Mouse (Mus musculus): ENCODE measurements around the gene Med21. TPM values are rescaled to one million over a fixed set of nuclear protein-coding genes. Genes with fewer than 3 reads are reported as not detected.

Gene Med21
- polyA plus RNA-seq, 1 experiment from 2014 or later = 52.2 TPM

- Histone ChIP-seq H3K27me3 (ENCODE audit: insufficient read depth, low read length) (no peaks in the 10 kb centered on the region), H3K4me3 (ENCODE audit: low read depth, low read length) (peak overlapping the region; percentile 70; the same call in 1 of the 2 replicates), H3K4me2 (ENCODE audit: low read depth, low read length) (peak overlapping the region; percentile 85), H3K4me1 (ENCODE audit: insufficient read depth) (peaks cover 37% of the 10 kb centered on the region), H3K9ac (replicated peaks) (peak overlapping the region; percentile 74), H3K27ac (ENCODE audit: low read depth) (peak overlapping the region; percentile 86), H3K9me3 (ENCODE audit: low read length) (no peaks in the 10 kb centered on the region), H3K36me3 (replicated peaks; ENCODE audit: insufficient read depth, low read length) (no peaks in the 10 kb centered on the region)
- WGBS (ENCODE audit: insufficient replicate concordance) = 57% methylated on average over 4 of the region's 4 CpGs
- TF ChIP-seq CTCF (IDR thresholded peaks at IDR 0.05; ENCODE audit: low read depth) (no peak), EP300 (IDR thresholded peaks at IDR 0.05; ENCODE audit: low read depth) (no peak)
- ATAC-seq (no peak), DNase-seq (no peak)
Observed at GRCm38 (mm10) chr6:146634759-146635606, 7.4 kb upstream of the Med21 start.

DNA sequence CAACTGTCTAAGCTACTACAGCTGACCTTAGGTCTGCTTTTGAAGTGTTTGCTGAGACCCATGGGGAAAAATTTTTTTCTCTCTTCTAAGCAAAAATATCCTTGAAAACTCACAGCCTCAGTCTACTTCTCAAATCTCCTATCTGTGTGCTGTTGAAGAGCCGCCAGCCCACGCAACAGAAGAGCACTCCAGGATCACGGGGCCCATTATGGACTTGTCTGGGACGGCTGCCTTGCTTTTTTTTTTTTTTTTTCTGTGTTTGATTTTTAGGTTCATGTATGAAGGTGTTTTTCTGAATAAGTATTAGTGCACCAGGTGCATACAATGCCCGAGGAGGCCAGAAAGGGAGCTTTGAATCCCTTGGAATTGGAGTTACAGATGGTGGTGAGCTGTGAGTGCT, 5.9 kb upstream of the Med21 start:
- no peak for TF ChIP-seq EP300 (IDR thresholded peaks at IDR 0.05; ENCODE audit: low read depth)
- no peak for TF ChIP-seq CTCF (IDR thresholded peaks at IDR 0.05; ENCODE audit: low read depth)
- H3K4me2 ChIP-seq (ENCODE audit: low read depth, low read length) = no peak overlapping the region
- peaks cover 35% of the 10 kb centered on the region for H3K4me1 ChIP-seq (ENCODE audit: insufficient read depth)
- no peak overlapping the region for H3K4me3 ChIP-seq (ENCODE audit: low read depth, low read length)
- no peaks in the 10 kb centered on the region for H3K27me3 ChIP-seq (ENCODE audit: insufficient read depth, low read length)
- no peak for ATAC-seq
- H3K27ac ChIP-seq (ENCODE audit: low read depth) = no peak overlapping the region
- 82% methylated on average over 5 of the region's 5 CpGs for WGBS (ENCODE audit: insufficient replicate concordance)
- H3K9ac ChIP-seq (replicated peaks) = no peak overlapping the region
- H3K36me3 ChIP-seq (replicated peaks; ENCODE audit: insufficient read depth, low read length) = no peaks in the 10 kb centered on the region
- no peaks in the 10 kb centered on the region for H3K9me3 ChIP-seq (ENCODE audit: low read length)
- no peak for DNase-seq

DNA sequence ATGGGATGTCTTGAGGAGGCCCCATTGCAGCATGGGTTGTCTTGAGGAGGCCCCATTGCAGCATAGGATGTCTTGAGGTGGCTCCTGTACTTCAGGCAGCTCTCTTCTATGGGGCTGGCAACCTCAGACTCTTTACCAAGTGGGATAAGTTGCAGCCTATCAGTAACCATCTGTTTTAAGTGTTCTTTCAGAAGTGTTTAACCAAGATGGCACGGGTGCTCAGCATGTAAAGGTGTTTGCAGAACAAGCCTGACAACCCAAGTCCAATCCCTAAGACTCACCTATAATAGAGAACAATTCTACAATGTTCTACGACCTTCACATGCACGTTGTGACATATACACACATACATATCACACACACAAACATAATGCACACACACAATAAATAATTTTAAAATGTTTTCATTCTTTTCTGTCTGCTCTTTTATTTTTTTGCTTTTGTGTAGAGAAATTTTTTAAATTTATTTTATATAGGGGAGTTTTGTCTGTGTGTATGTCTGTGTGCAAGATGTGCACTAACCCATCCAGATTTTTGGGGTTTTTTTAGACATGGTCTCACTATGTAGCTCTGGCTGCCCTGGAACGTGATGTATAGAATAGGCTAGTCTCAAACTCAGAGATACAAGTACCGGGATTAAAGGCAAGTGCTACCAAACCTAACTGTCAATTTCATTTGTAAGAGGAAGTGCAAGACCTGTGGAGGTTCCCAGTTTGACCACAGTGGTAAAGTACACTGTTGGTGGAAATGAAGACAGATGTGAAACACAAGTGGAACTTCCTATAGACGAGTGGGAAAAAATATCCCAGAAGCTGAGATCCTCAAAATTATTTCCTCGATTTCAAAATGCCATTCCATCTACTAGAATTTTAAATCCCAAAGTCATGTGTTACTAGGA, 2.0 kb upstream of the Med21 start:
- TF ChIP-seq CTCF (IDR thresholded peaks at IDR 0.05; ENCODE audit: low read depth) = no peak
- TF ChIP-seq EP300 (IDR thresholded peaks at IDR 0.05; ENCODE audit: low read depth) = no peak
- Histone ChIP-seq H3K9me3 (ENCODE audit: low read length) (no peaks in the 10 kb centered on the region), H3K9ac (replicated peaks) (no peak overlapping the region), H3K4me3 (ENCODE audit: low read depth, low read length) (no peak overlapping the region), H3K36me3 (replicated peaks; ENCODE audit: insufficient read depth, low read length) (no peaks in the 10 kb centered on the region), H3K27ac (ENCODE audit: low read depth) (peak overlapping the region; percentile 94; the same call in 1 of the 2 replicates), H3K4me1 (ENCODE audit: insufficient read depth) (peaks cover 28% of the 10 kb centered on the region), H3K4me2 (ENCODE audit: low read depth, low read length) (no peak overlapping the region), H3K27me3 (ENCODE audit: insufficient read depth, low read length) (no peaks in the 10 kb centered on the region)
- WGBS (ENCODE audit: insufficient replicate concordance) = 55% methylated on average over 7 of the region's 7 CpGs
- ATAC-seq (no peak), DNase-seq (no peak)

GRCm38 (mm10) chr6:146640991-146641390, 1.4 kb upstream of the Med21 start:
- H3K27ac ChIP-seq (ENCODE audit: low read depth) = peak overlapping the region; percentile 94
- WGBS (ENCODE audit: insufficient replicate concordance) = 52% methylated on average over 6 of the region's 6 CpGs
- ATAC-seq (no peak), DNase-seq (no peak)
- TF ChIP-seq CTCF (IDR thresholded peaks at IDR 0.05; ENCODE audit: low read depth) = no peak
- TF ChIP-seq EP300 (IDR thresholded peaks at IDR 0.05; ENCODE audit: low read depth) = no peak
- H3K9me3 ChIP-seq (ENCODE audit: low read length) = no peaks in the 10 kb centered on the region
- H3K27me3 ChIP-seq (ENCODE audit: insufficient read depth, low read length) = no peaks in the 10 kb centered on the region
- H3K4me2 ChIP-seq (ENCODE audit: low read depth, low read length) = no peak overlapping the region
- no peak overlapping the region for H3K9ac ChIP-seq (replicated peaks)
- peaks cover 28% of the 10 kb centered on the region for H3K4me1 ChIP-seq (ENCODE audit: insufficient read depth)
- H3K36me3 ChIP-seq (replicated peaks; ENCODE audit: insufficient read depth, low read length) = no peaks in the 10 kb centered on the region
- H3K4me3 ChIP-seq (ENCODE audit: low read depth, low read length) = no peak overlapping the region

DNA sequence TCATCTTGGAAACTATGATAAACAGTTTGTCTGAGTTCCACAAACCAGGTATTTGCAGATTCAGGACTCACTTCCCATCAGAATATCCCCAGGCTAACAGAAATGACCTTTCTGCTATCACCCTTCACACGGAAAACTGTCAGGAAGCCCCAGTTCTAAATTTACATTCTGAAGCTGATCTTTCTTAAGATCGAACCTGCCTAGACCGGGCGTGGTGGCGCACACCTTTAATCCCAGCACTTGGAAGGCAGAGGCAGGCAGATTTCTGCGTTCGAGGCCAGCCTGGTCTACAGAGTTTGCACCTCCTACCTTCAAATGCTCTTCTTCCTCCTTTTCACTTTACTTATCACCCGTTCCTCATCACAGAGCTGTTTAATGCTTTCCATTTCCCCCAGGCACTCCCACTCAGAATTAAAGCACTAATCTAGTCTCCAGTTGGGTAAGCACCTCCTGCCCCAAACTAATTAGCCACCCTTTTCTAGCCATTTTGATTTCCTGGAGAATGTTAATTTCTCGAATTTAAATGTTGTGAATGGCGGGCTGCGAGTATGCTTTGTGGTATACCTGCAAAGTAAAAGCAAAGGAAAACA, 631 bp upstream of the Med21 start:
- Histone ChIP-seq H3K36me3 (replicated peaks; ENCODE audit: insufficient read depth, low read length) (no peaks in the 10 kb centered on the region), H3K4me3 (ENCODE audit: low read depth, low read length) (peak overlapping the region; percentile 90), H3K27me3 (ENCODE audit: insufficient read depth, low read length) (no peaks in the 10 kb centered on the region), H3K27ac (ENCODE audit: low read depth) (peak overlapping the region; percentile 94), H3K9ac (replicated peaks) (peak overlapping the region; percentile 50), H3K9me3 (ENCODE audit: low read length) (no peaks in the 10 kb centered on the region), H3K4me2 (ENCODE audit: low read depth, low read length) (peak overlapping the region; percentile 98), H3K4me1 (ENCODE audit: insufficient read depth) (peaks cover 28% of the 10 kb centered on the region)
- ATAC-seq (no peak), DNase-seq (no peak)
- WGBS (ENCODE audit: insufficient replicate concordance) = 51% methylated on average over 11 of the region's 11 CpGs
- TF ChIP-seq EP300 (IDR thresholded peaks at IDR 0.05; ENCODE audit: low read depth) = no peak
- no peak for TF ChIP-seq CTCF (IDR thresholded peaks at IDR 0.05; ENCODE audit: low read depth)

- Histone ChIP-seq H3K9ac (replicated peaks) (peak overlapping the region; percentile 96), H3K4me3 (ENCODE audit: low read depth, low read length) (peak overlapping the region; percentile 90), H3K4me2 (ENCODE audit: low read depth, low read length) (peak overlapping the region; percentile 98), H3K27ac (ENCODE audit: low read depth) (peak overlapping the region; percentile 94), H3K27me3 (ENCODE audit: insufficient read depth, low read length) (no peaks in the 10 kb centered on the region), H3K9me3 (ENCODE audit: low read length) (no peaks in the 10 kb centered on the region), H3K36me3 (replicated peaks; ENCODE audit: insufficient read depth, low read length) (0 out of 2 replicates have a peak, but pooled peaks cover 2% of the 10 kb centered on the region), H3K4me1 (ENCODE audit: insufficient read depth) (peaks cover 28% of the 10 kb centered on the region)
- no peak for ATAC-seq
- no peak for DNase-seq
- TF ChIP-seq EP300 (IDR thresholded peaks at IDR 0.05; ENCODE audit: low read depth) (no peak), CTCF (IDR thresholded peaks at IDR 0.05; ENCODE audit: low read depth) (no peak)
- WGBS (ENCODE audit: insufficient replicate concordance) = 17% methylated on average over 11 of the region's 11 CpGs
Observed at GRCm38 (mm10) chr6:146643184-146643570, 830 bp downstream of the Med21 start.

All from liver, postnatal 0 days (tissue).